Comparison of ENCODE assay signal across 8 mouse cellular contexts in genomic region chr6:125161971-125162370, GRCm38 (mm10). TPM values are rescaled to one million over a fixed set of nuclear protein-coding genes. Genes with fewer than 3 reads are reported as not detected.
DNase-seq lines count a peak whose midpoint lies in the region; ATAC-seq and TF ChIP-seq lines count a peak whose summit lies in the region.
"Not testable (repeated sequence)": the region's sequence is repeated elsewhere in the genome, so short reads cannot be mapped to it uniquely, and the experiment has no call there.

No protein-coding gene starts in this region.

- peak; percentile 59 for TF ChIP-seq CTCF in heart, postnatal 0 days (IDR thresholded peaks at IDR 0.05; ENCODE audit: low read depth)

- H3K36me3 ChIP-seq in forebrain, embryonic 12.5 days (replicated peaks) = peaks cover 62% of the 10 kb centered on the region
- H3K36me3 ChIP-seq in heart, postnatal 0 days (replicated peaks; ENCODE audit: control insufficient read depth, insufficient read depth, low read length) = peaks cover 54% of the 10 kb centered on the region

- H3K27ac ChIP-seq in forebrain, embryonic 12.5 days = not testable (repeated sequence)
- peak overlapping the region; percentile 80 for H3K27ac ChIP-seq in heart, postnatal 0 days (ENCODE audit: low read depth)

- ATAC-seq in forebrain, embryonic 12.5 days (ENCODE audit: low FRiP score); heart, postnatal 0 days (ENCODE audit: insufficient read depth, low read depth): not testable (repeated sequence)

- DNase-seq in MEL-GATA-1-ER (ENCODE audit: extremely low read depth, low read depth) = peak; percentile 62
- DNase-seq in c-Kit-positive CD71-positive TER-119-positive erythroid progenitor cells, embryonic 14.5 days (ENCODE audit: low spot score) = peak; percentile 72
- peak; percentile 68 for DNase-seq in heart, postnatal 0 days (ENCODE audit: low spot score)
- peak; percentile 71 for DNase-seq in layer of hippocampus, adult 11-12 months (ENCODE audit: low spot score)
- peak; percentile 59 to 75 for DNase-seq in lung, adult 18-20 months
- DNase-seq in retina, postnatal 1 day = peak; percentile 80
- DNase-seq in thymus, postnatal 25 days = peak; percentile 84

- H3K9me3 ChIP-seq in forebrain, embryonic 12.5 days; heart, postnatal 0 days (replicated peaks; ENCODE audit: control insufficient read depth, low read length): not testable (repeated sequence)

- peak overlapping the region; percentile 36 for H3K4me2 ChIP-seq in forebrain, embryonic 12.5 days
- H3K4me2 ChIP-seq in heart, postnatal 0 days (ENCODE audit: low read depth, low read length) = peak overlapping the region; percentile 78; the same call in 1 of the 2 replicates

- not testable (repeated sequence) for H3K9ac ChIP-seq in forebrain, embryonic 12.5 days; heart, postnatal 0 days (replicated peaks; ENCODE audit: low read depth, low read length)

- H3K4me3 ChIP-seq in forebrain, embryonic 12.5 days (replicated peaks); heart, postnatal 0 days (ENCODE audit: low read depth, low read length): not testable (repeated sequence)

- H3K4me1 ChIP-seq in forebrain, embryonic 12.5 days = peaks cover 56% of the 10 kb centered on the region
- peaks cover 21% of the 10 kb centered on the region for H3K4me1 ChIP-seq in heart, postnatal 0 days (ENCODE audit: control insufficient read depth, insufficient read depth)

- TF ChIP-seq EP300 in heart, postnatal 0 days (IDR thresholded peaks at IDR 0.05; ENCODE audit: low read depth) = not testable (repeated sequence)

- H3K27me3 ChIP-seq in forebrain, embryonic 12.5 days; heart, postnatal 0 days (ENCODE audit: control insufficient read depth, insufficient read depth, low read length): not testable (repeated sequence)

- 20% methylated on average over 4 of the region's 5 CpGs for WGBS in forebrain, embryonic 12.5 days
- 6% methylated on average over 3 of the region's 5 CpGs for WGBS in heart, postnatal 0 days

RNA-seq across cellular contexts. Expression of gene Gapdh, which starts 4.3 kb away (rescaled TPM):
- polyA plus RNA-seq in forebrain, embryonic 12.5 days (2016; fragmentation: Nextera tagmentation; extraction: Ambion mirVana) = 2,231 and 2,319 TPM in 2 replicates
- 6,647 and 7,476 TPM in 2 replicates for total RNA-seq in heart, postnatal 0 days (2014; rRNA removed; ENCODE audit: low replicate concordance)
- 3,728 and 4,065 TPM in 2 replicates for polyA plus RNA-seq in heart, postnatal 0 days (2015; fragmentation: Nextera tagmentation; extraction: Ambion mirVana)

RNA-seq across cellular contexts. Expression of gene Iffo1, which starts 16.9 kb away (rescaled TPM):
- polyA plus RNA-seq in forebrain, embryonic 12.5 days (2016; fragmentation: Nextera tagmentation; extraction: Ambion mirVana) = 15.9 and 16.0 TPM in 2 replicates
- 10.6 and 41.9 TPM in 2 replicates for total RNA-seq in heart, postnatal 0 days (2014; rRNA removed; ENCODE audit: low replicate concordance)
- 10.5 and 12.3 TPM in 2 replicates for polyA plus RNA-seq in heart, postnatal 0 days (2015; fragmentation: Nextera tagmentation; extraction: Ambion mirVana)

RNA-seq across cellular contexts. Expression of gene Ncapd2, which starts 29.5 kb away (rescaled TPM):
- 221 and 246 TPM in 2 replicates for polyA plus RNA-seq in forebrain, embryonic 12.5 days (2016; fragmentation: Nextera tagmentation; extraction: Ambion mirVana)
- total RNA-seq in heart, postnatal 0 days (2014; rRNA removed; ENCODE audit: low replicate concordance) = 85.4 and 98.0 TPM in 2 replicates
- polyA plus RNA-seq in heart, postnatal 0 days (2015; fragmentation: Nextera tagmentation; extraction: Ambion mirVana) = 24.5 and 26.3 TPM in 2 replicates

RNA-seq across cellular contexts. Expression of gene Mrpl51, which starts 29.6 kb away (rescaled TPM):
- polyA plus RNA-seq in forebrain, embryonic 12.5 days (2016; fragmentation: Nextera tagmentation; extraction: Ambion mirVana) = 192 and 193 TPM in 2 replicates
- 109 and 165 TPM in 2 replicates for total RNA-seq in heart, postnatal 0 days (2014; rRNA removed; ENCODE audit: low replicate concordance)
- polyA plus RNA-seq in heart, postnatal 0 days (2015; fragmentation: Nextera tagmentation; extraction: Ambion mirVana) = 426 and 447 TPM in 2 replicates

RNA-seq across cellular contexts. Expression of gene Nop2, which starts 30.3 kb away (rescaled TPM):
- 62.9 and 63.6 TPM in 2 replicates for polyA plus RNA-seq in forebrain, embryonic 12.5 days (2016; fragmentation: Nextera tagmentation; extraction: Ambion mirVana)
- 21.4 and 22.9 TPM in 2 replicates for total RNA-seq in heart, postnatal 0 days (2014; rRNA removed; ENCODE audit: low replicate concordance)
- 20.6 and 25.3 TPM in 2 replicates for polyA plus RNA-seq in heart, postnatal 0 days (2015; fragmentation: Nextera tagmentation; extraction: Ambion mirVana)
